Mouse (Mus musculus) heart, postnatal 0 days (tissue): ENCODE measurements around the gene Casp7.

ENCODE experiments used
- CTCF ChIP-seq: IDR thresholded peaks from 2 replicates; pipeline ENCODE4 v1.5.1; 2016; ENCODE audit warnings: antibody characterized with exemption, control low read depth, low read depth
- EP300 ChIP-seq: IDR thresholded peaks from 2 replicates; pipeline ENCODE4 v1.6.1; 2016; ENCODE audit warnings: antibody characterized with exemption, low read depth

GRCm38 (mm10) chr19:56452421-56452820, 55.5 kb downstream of the Casp7 start:
- no peak for TF ChIP-seq CTCF
- no peak for TF ChIP-seq EP300
